Mouse (Mus musculus): ENCODE data around the gene Fbxo21. TPM values are rescaled to one million over a fixed set of nuclear protein-coding genes. Genes with fewer than 3 reads are reported as not detected.

Fbxo21 gene
- polyA plus RNA-seq, 1 experiment = 67.4 TPM

- no peaks in the 10 kb centered on the region for H3K27me3 ChIP-seq (replicated peaks; ENCODE audit: control insufficient read depth, insufficient read depth, low read length)
- no peak overlapping the region for H3K27ac ChIP-seq (ENCODE audit: insufficient read depth, low read depth, low read length)
- H3K4me1 ChIP-seq (ENCODE audit: control insufficient read depth, insufficient read depth, low read length) = peaks cover 4% of the 10 kb centered on the region
- H3K4me3 ChIP-seq (ENCODE audit: insufficient read depth, low read depth, low read length) = no peak overlapping the region
- TF ChIP-seq POLR2A (IDR thresholded peaks at IDR 0.05; ENCODE audit: low read depth, low read length) (no peak), CTCF (conservative IDR thresholded peaks at IDR 0.05; ENCODE audit: insufficient read depth, insufficient read length, low read depth, low read length) (no peak)
- H3K36me3 ChIP-seq (ENCODE audit: control insufficient read depth, insufficient read depth, low read length) = no peaks in the 10 kb centered on the region
- peak; percentile 31 for DNase-seq
- 32% methylated on average over 9 of the region's 9 CpGs for WGBS
These were observed 11.8 kb upstream of the Fbxo21 start for GRCm38 (mm10) chr5:117964750-117965149.

- DNase-seq = peak; percentile 38
- 53% methylated on average over 9 of the region's 9 CpGs for WGBS
- no peak overlapping the region for H3K27ac ChIP-seq (ENCODE audit: insufficient read depth, low read depth, low read length)
- no peaks in the 10 kb centered on the region for H3K36me3 ChIP-seq (ENCODE audit: control insufficient read depth, insufficient read depth, low read length)
- no peak overlapping the region for H3K4me3 ChIP-seq (ENCODE audit: insufficient read depth, low read depth, low read length)
- H3K27me3 ChIP-seq (replicated peaks; ENCODE audit: control insufficient read depth, insufficient read depth, low read length) = no peaks in the 10 kb centered on the region
- H3K4me1 ChIP-seq (ENCODE audit: control insufficient read depth, insufficient read depth, low read length) = peaks cover 4% of the 10 kb centered on the region
- TF ChIP-seq CTCF (conservative IDR thresholded peaks at IDR 0.05; ENCODE audit: insufficient read depth, insufficient read length, low read depth, low read length) = no peak
- no peak for TF ChIP-seq POLR2A (IDR thresholded peaks at IDR 0.05; ENCODE audit: low read depth, low read length)
These were observed 9.6 kb upstream of the Fbxo21 start for GRCm38 (mm10) chr5:117966956-117967355.

- H3K4me3 ChIP-seq (ENCODE audit: insufficient read depth, low read depth, low read length) = no peak overlapping the region
- H3K36me3 ChIP-seq (ENCODE audit: control insufficient read depth, insufficient read depth, low read length) = no peaks in the 10 kb centered on the region
- DNase-seq = no peak
- peaks cover 4% of the 10 kb centered on the region for H3K4me1 ChIP-seq (ENCODE audit: control insufficient read depth, insufficient read depth, low read length)
- no peaks in the 10 kb centered on the region for H3K27me3 ChIP-seq (replicated peaks; ENCODE audit: control insufficient read depth, insufficient read depth, low read length)
- TF ChIP-seq CTCF (conservative IDR thresholded peaks at IDR 0.05; ENCODE audit: insufficient read depth, insufficient read length, low read depth, low read length) (no peak), POLR2A (IDR thresholded peaks at IDR 0.05; ENCODE audit: low read depth, low read length) (no peak)
- H3K27ac ChIP-seq (ENCODE audit: insufficient read depth, low read depth, low read length) = no peak overlapping the region
- WGBS = 33% methylated on average over 4 of the region's 4 CpGs
These were observed 8.9 kb upstream of the Fbxo21 start for GRCm38 (mm10) chr5:117967659-117968069.

- H3K27ac ChIP-seq (ENCODE audit: insufficient read depth, low read depth, low read length) = no peak overlapping the region
These were observed 6.7 kb upstream of the Fbxo21 start for GRCm38 (mm10) chr5:117969681-117970427.

GRCm38 (mm10) chr5:117976263-117976656 lies 270 bp upstream of the Fbxo21 start:
- Histone ChIP-seq H3K27ac (ENCODE audit: insufficient read depth, low read depth, low read length) (no peak overlapping the region), H3K4me3 (ENCODE audit: insufficient read depth, low read depth, low read length) (peak overlapping the region; percentile 48), H3K36me3 (ENCODE audit: control insufficient read depth, insufficient read depth, low read length) (no peaks in the 10 kb centered on the region), H3K27me3 (replicated peaks; ENCODE audit: control insufficient read depth, insufficient read depth, low read length) (no peaks in the 10 kb centered on the region), H3K4me1 (ENCODE audit: control insufficient read depth, insufficient read depth, low read length) (peaks cover 14% of the 10 kb centered on the region; the same call in 1 of the 2 replicates)
- no peak for TF ChIP-seq CTCF (conservative IDR thresholded peaks at IDR 0.05; ENCODE audit: insufficient read depth, insufficient read length, low read depth, low read length)
- TF ChIP-seq POLR2A (IDR thresholded peaks at IDR 0.05; ENCODE audit: low read depth, low read length) = no peak
- no peak for DNase-seq
- WGBS = 22% methylated on average over 19 of the region's 19 CpGs

More at GRCm38 (mm10) chr5:117969681-117970427, 6.7 kb upstream of the Fbxo21 start:
- H3K4me1 ChIP-seq (ENCODE audit: control insufficient read depth, insufficient read depth, low read length) = peaks cover 4% of the 10 kb centered on the region
- no peak overlapping the region for H3K4me3 ChIP-seq (ENCODE audit: insufficient read depth, low read depth, low read length)
- no peaks in the 10 kb centered on the region for H3K27me3 ChIP-seq (replicated peaks; ENCODE audit: control insufficient read depth, insufficient read depth, low read length)
- no peak for DNase-seq
- no peak for TF ChIP-seq POLR2A (IDR thresholded peaks at IDR 0.05; ENCODE audit: low read depth, low read length)
- no peak for TF ChIP-seq CTCF (conservative IDR thresholded peaks at IDR 0.05; ENCODE audit: insufficient read depth, insufficient read length, low read depth, low read length)
- no peaks in the 10 kb centered on the region for H3K36me3 ChIP-seq (ENCODE audit: control insufficient read depth, insufficient read depth, low read length)
- 83% methylated on average over 10 of the region's 10 CpGs for WGBS

GRCm38 (mm10) chr5:117977501-117978158 lies 1.1 kb downstream of the Fbxo21 start:
- H3K27me3 ChIP-seq (replicated peaks; ENCODE audit: control insufficient read depth, insufficient read depth, low read length) = no peaks in the 10 kb centered on the region
- H3K27ac ChIP-seq (ENCODE audit: insufficient read depth, low read depth, low read length) = no peak overlapping the region
- H3K4me1 ChIP-seq (ENCODE audit: control insufficient read depth, insufficient read depth, low read length) = peaks cover 14% of the 10 kb centered on the region; the same call in 1 of the 2 replicates
- peak overlapping the region; percentile 97 for H3K4me3 ChIP-seq (ENCODE audit: insufficient read depth, low read depth, low read length)
- DNase-seq = no peak
- 21% methylated on average over 30 of the region's 30 CpGs for WGBS
- no peaks in the 10 kb centered on the region for H3K36me3 ChIP-seq (ENCODE audit: control insufficient read depth, insufficient read depth, low read length)
- no peak for TF ChIP-seq CTCF (conservative IDR thresholded peaks at IDR 0.05; ENCODE audit: insufficient read depth, insufficient read length, low read depth, low read length)
- TF ChIP-seq POLR2A (IDR thresholded peaks at IDR 0.05; ENCODE audit: low read depth, low read length) = no peak

GRCm38 (mm10) chr5:117978159-117978697 lies 1.7 kb downstream of the Fbxo21 start:
- H3K27ac ChIP-seq (ENCODE audit: insufficient read depth, low read depth, low read length) = peak overlapping the region; percentile 36
- DNase-seq = no peak
- H3K4me3 ChIP-seq (ENCODE audit: insufficient read depth, low read depth, low read length) = peak overlapping the region; percentile 97; the same call in 1 of the 2 replicates
- TF ChIP-seq POLR2A (IDR thresholded peaks at IDR 0.05; ENCODE audit: low read depth, low read length) (no peak), CTCF (conservative IDR thresholded peaks at IDR 0.05; ENCODE audit: insufficient read depth, insufficient read length, low read depth, low read length) (no peak)
- H3K27me3 ChIP-seq (replicated peaks; ENCODE audit: control insufficient read depth, insufficient read depth, low read length) = no peaks in the 10 kb centered on the region
- H3K36me3 ChIP-seq (ENCODE audit: control insufficient read depth, insufficient read depth, low read length) = no peaks in the 10 kb centered on the region
- H3K4me1 ChIP-seq (ENCODE audit: control insufficient read depth, insufficient read depth, low read length) = peaks cover 14% of the 10 kb centered on the region; the same call in 1 of the 2 replicates
- WGBS = 64% methylated on average over 17 of the region's 17 CpGs

Data from kidney, adult 2 months (tissue).